Mouse (Mus musculus) left cerebral cortex, postnatal 4 days (tissue): Measurements from ENCODE around the gene Alg14. TPM values are rescaled to one million over a fixed set of nuclear protein-coding genes. Genes with fewer than 3 reads are reported as not detected.

Experiments used
- DNase-seq: peaks from one replicate; pipeline ENCODE4 v3.0.0-alpha.2; 2022
- intact Hi-C: fragments of 180-260 bp; cut with DNase I; formaldehyde crosslinking; loops from one replicate; pipeline ENCODE4 v1.15.1; 2025
- total RNA-seq, 2 experiments: library from RNA; stranded (reverse); gene quantifications; 2 replicates each; pipeline ENCODE4 v1.2.3; 2021

Alg14 gene
- total RNA-seq, 2 experiments from 2014 or later, result 17.9 to 22.0 TPM

GRCm38 (mm10) chr3:121397007-121397406, 105.4 kb downstream of the Alg14 start:
- intact Hi-C loops, result no loop called here
- no peak for DNase-seq

- intact Hi-C loops, result no loop called here
- DNase-seq, result no peak
Measured at GRCm38 (mm10) chr3:121401384-121401783, 109.8 kb downstream of the Alg14 start.

- intact Hi-C loops, result no loop called here
- no peak for DNase-seq
Measured at GRCm38 (mm10) chr3:121402096-121402495, 110.5 kb downstream of the Alg14 start.

- DNase-seq, result no peak
Measured at GRCm38 (mm10) chr3:121403449-121403848, 111.9 kb downstream of the Alg14 start.

GRCm38 (mm10) chr3:121405101-121405500, 113.5 kb downstream of the Alg14 start:
- intact Hi-C loops, result no loop called here

More at GRCm38 (mm10) chr3:121403449-121403848, 111.9 kb downstream of the Alg14 start:
- intact Hi-C loops, result no loop called here

GRCm38 (mm10) chr3:121407417-121407816, 115.8 kb downstream of the Alg14 start:
- DNase-seq, result no peak
- intact Hi-C loops, result no loop called here

More at GRCm38 (mm10) chr3:121405101-121405500, 113.5 kb downstream of the Alg14 start:
- DNase-seq, result no peak

GRCm38 (mm10) chr3:121408386-121408785, 116.8 kb downstream of the Alg14 start:
- no peak for DNase-seq
- intact Hi-C loops, result no loop called here

- DNase-seq, result no peak
- intact Hi-C loops, result no loop called here
Measured at GRCm38 (mm10) chr3:121411450-121411849, 119.9 kb downstream of the Alg14 start.

Other genes starting within 250 kb of the Alg14 start
- 10 to 100 TPM; 23.1 to 27.4 TPM for gene Rwdd3, start 120.1 kb upstream of the Alg14 start, total RNA-seq
- 10 to 100 TPM; 17.2 to 19.2 TPM for gene Tmem56, start 8.7 kb upstream of the Alg14 start, total RNA-seq
- gene Cnn3, start 134.7 kb downstream of the Alg14 start, total RNA-seq, result 100 to 1,000 TPM; 101 to 110 TPM
- gene Slc44a3, start 240.6 kb downstream of the Alg14 start, total RNA-seq, result under 1 TPM in 1 of 2 experiments, not detected in 1; 0.18 TPM